Mouse (Mus musculus) liver, adult 2 months (tissue): ENCODE measurements around the gene Olfr794.

ENCODE experiments used
- CTCF ChIP-seq: fragments of 200-500 bp; IDR thresholded peaks from 2 replicates; pipeline ENCODE4 v1.5.1; 2011; ENCODE audit warnings: low read depth, low read length, control low read depth
- POLR2A ChIP-seq: fragments of 200-500 bp; IDR thresholded peaks from 2 replicates; pipeline ENCODE4 v1.6.1; 2011; ENCODE audit warnings: low read length, control low read depth; ENCODE audit not compliant: insufficient read depth; ENCODE audit errors: extremely low read depth

GRCm38 (mm10) chr10:129538862-129539261 is 28.6 kb upstream of the Olfr794 start, which contains the start of gene Olfr792:
- TF ChIP-seq POLR2A: no peak
- no peak for TF ChIP-seq CTCF
